Mouse (Mus musculus): ENCODE results near the gene Fggy. TPM values are rescaled to one million over a fixed set of nuclear protein-coding genes. Genes with fewer than 3 reads are reported as not detected.
A peak's percentile ranks its signal among the peaks of the same experiment; 100 is the strongest.

The Fggy gene
- polyA plus RNA-seq, 1 experiment, result 10.8 TPM

- H3K36me3 ChIP-seq (ENCODE audit: control insufficient read depth, insufficient read depth), result no peaks in the 10 kb centered on the region
- TF ChIP-seq FOSL1 (IDR thresholded peaks at IDR 0.05; ENCODE audit: insufficient read depth, low read length, poor library complexity, severe bottlenecking) (no peak), MAX (IDR thresholded peaks at IDR 0.05) (no peak), MYOG (IDR thresholded peaks at IDR 0.05; ENCODE audit: control insufficient read depth, extremely low read depth, insufficient read length) (no peak), USF1 (IDR thresholded peaks at IDR 0.05; ENCODE audit: low read depth) (no peak), MYOD1 (IDR thresholded peaks at IDR 0.05; ENCODE audit: control insufficient read depth, insufficient read length, low read depth) (no peak), CEBPB (IDR thresholded peaks at IDR 0.05; ENCODE audit: low read depth) (no peak), CTCF (IDR thresholded peaks at IDR 0.05; ENCODE audit: control insufficient read depth, insufficient read depth, insufficient read length) (no peak)
- no peaks in the 10 kb centered on the region for H3K79me2 ChIP-seq (ENCODE audit: control insufficient read depth, insufficient read depth)
These were observed 155.5 kb downstream of the Fggy start for GRCm38 (mm10) chr4:95712802-95713201.

GRCm38 (mm10) chr4:95713271-95713670 is 156.0 kb downstream of the Fggy start:
- Histone ChIP-seq H3K36me3 (ENCODE audit: control insufficient read depth, insufficient read depth) (no peaks in the 10 kb centered on the region), H3ac (ENCODE audit: control insufficient read depth, insufficient read length, low read depth) (no peak overlapping the region), H3K27me3 (ENCODE audit: control insufficient read depth, insufficient read depth, insufficient read length) (no peaks in the 10 kb centered on the region), H3K4me3 (ENCODE audit: insufficient read depth, poor library complexity, severe bottlenecking) (no peak overlapping the region), H3K79me3 (ENCODE audit: low read depth) (no peaks in the 10 kb centered on the region), H3K79me2 (ENCODE audit: control insufficient read depth, insufficient read depth) (no peaks in the 10 kb centered on the region)
- TF ChIP-seq MYOG (IDR thresholded peaks at IDR 0.05; ENCODE audit: control insufficient read depth, extremely low read depth, insufficient read length) (no peak), FOSL1 (IDR thresholded peaks at IDR 0.05; ENCODE audit: insufficient read depth, low read length, poor library complexity, severe bottlenecking) (no peak), MAX (IDR thresholded peaks at IDR 0.05) (no peak), CEBPB (IDR thresholded peaks at IDR 0.05; ENCODE audit: low read depth) (no peak), MYOD1 (IDR thresholded peaks at IDR 0.05; ENCODE audit: control insufficient read depth, insufficient read length, low read depth) (no peak), CTCF (IDR thresholded peaks at IDR 0.05; ENCODE audit: control insufficient read depth, insufficient read depth, insufficient read length) (no peak)

More at GRCm38 (mm10) chr4:95712802-95713201, 155.5 kb downstream of the Fggy start:
- no peaks in the 10 kb centered on the region for H3K79me3 ChIP-seq (ENCODE audit: low read depth)
- no peaks in the 10 kb centered on the region for H3K27me3 ChIP-seq (ENCODE audit: control insufficient read depth, insufficient read depth, insufficient read length)
- H3K4me3 ChIP-seq (ENCODE audit: insufficient read depth, poor library complexity, severe bottlenecking), result no peak overlapping the region
- no peak overlapping the region for H3ac ChIP-seq (ENCODE audit: control insufficient read depth, insufficient read length, low read depth)

DNA sequence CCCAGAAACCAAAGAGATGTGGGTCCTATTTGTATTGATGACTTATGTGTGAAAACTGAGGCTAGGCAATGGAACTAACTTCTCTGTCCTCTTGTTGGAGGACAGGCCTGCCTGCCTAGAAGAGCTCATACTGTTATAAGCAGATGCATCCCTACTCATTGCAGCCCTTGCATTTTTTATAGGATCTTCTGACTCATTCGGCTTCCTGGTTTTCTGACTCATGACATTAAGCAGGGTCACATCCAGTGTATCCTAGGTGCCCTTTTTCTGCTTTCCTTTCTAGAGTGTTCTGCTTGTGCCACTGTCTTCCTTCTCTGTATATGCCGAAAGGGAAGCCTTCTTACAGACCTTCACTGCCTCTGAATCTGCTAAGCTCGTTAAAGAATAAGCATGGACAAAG is 158.8 kb downstream of the Fggy start:
- H3ac ChIP-seq (ENCODE audit: control insufficient read depth, insufficient read length, low read depth), result no peak overlapping the region
- H3K27me3 ChIP-seq (ENCODE audit: control insufficient read depth, insufficient read depth, insufficient read length), result no peaks in the 10 kb centered on the region
- no peaks in the 10 kb centered on the region for H3K79me3 ChIP-seq (ENCODE audit: low read depth)
- TF ChIP-seq FOSL1 (IDR thresholded peaks at IDR 0.05; ENCODE audit: insufficient read depth, low read length, poor library complexity, severe bottlenecking), result peak; percentile 62
- no peak for TF ChIP-seq MYOG (IDR thresholded peaks at IDR 0.05; ENCODE audit: control insufficient read depth, extremely low read depth, insufficient read length)
- H3K79me2 ChIP-seq (ENCODE audit: control insufficient read depth, insufficient read depth), result no peaks in the 10 kb centered on the region
- no peaks in the 10 kb centered on the region for H3K36me3 ChIP-seq (ENCODE audit: control insufficient read depth, insufficient read depth)
- H3K4me3 ChIP-seq (ENCODE audit: insufficient read depth, poor library complexity, severe bottlenecking), result no peak overlapping the region

GRCm38 (mm10) chr4:95723615-95724014 is 166.3 kb downstream of the Fggy start:
- Histone ChIP-seq H3K79me2 (ENCODE audit: control insufficient read depth, insufficient read depth) (no peaks in the 10 kb centered on the region), H3ac (ENCODE audit: control insufficient read depth, insufficient read length, low read depth) (no peak overlapping the region), H3K4me3 (ENCODE audit: insufficient read depth, poor library complexity, severe bottlenecking) (no peak overlapping the region), H3K36me3 (ENCODE audit: control insufficient read depth, insufficient read depth) (no peaks in the 10 kb centered on the region), H3K27me3 (ENCODE audit: control insufficient read depth, insufficient read depth, insufficient read length) (no peaks in the 10 kb centered on the region), H3K79me3 (ENCODE audit: low read depth) (no peaks in the 10 kb centered on the region)
- TF ChIP-seq MAX (IDR thresholded peaks at IDR 0.05) (no peak), MYOG (IDR thresholded peaks at IDR 0.05; ENCODE audit: control insufficient read depth, extremely low read depth, insufficient read length) (no peak), MYOD1 (IDR thresholded peaks at IDR 0.05; ENCODE audit: control insufficient read depth, insufficient read length, low read depth) (no peak), CEBPB (IDR thresholded peaks at IDR 0.05; ENCODE audit: low read depth) (no peak), CTCF (IDR thresholded peaks at IDR 0.05; ENCODE audit: control insufficient read depth, insufficient read depth, insufficient read length) (no peak), USF1 (IDR thresholded peaks at IDR 0.05; ENCODE audit: low read depth) (no peak), FOSL1 (IDR thresholded peaks at IDR 0.05; ENCODE audit: insufficient read depth, low read length, poor library complexity, severe bottlenecking) (no peak)

DNA sequence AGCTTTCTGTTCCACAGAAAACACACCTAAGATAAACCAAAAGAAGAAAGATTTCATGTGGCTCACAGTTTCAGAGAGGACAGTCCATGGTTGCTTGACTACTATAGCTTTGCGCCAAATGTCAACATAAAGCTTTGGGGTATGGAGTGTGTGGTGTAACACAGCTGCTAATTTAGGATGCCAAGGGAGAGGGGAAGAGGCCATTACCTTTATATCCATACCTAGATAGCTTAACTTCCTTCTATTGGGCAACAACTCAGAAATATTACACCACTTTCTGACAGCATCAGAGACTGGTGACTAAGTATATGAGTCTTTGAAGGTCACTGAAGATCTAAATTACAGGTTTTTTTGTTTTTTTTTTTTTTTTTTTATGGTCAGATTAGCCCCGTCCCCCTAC is 169.1 kb downstream of the Fggy start:
- no peaks in the 10 kb centered on the region for H3K79me3 ChIP-seq (ENCODE audit: low read depth)
- no peaks in the 10 kb centered on the region for H3K79me2 ChIP-seq (ENCODE audit: control insufficient read depth, insufficient read depth)
- no peak overlapping the region for H3ac ChIP-seq (ENCODE audit: control insufficient read depth, insufficient read length, low read depth)
- TF ChIP-seq MYOG (IDR thresholded peaks at IDR 0.05; ENCODE audit: control insufficient read depth, extremely low read depth, insufficient read length) (no peak), MAX (IDR thresholded peaks at IDR 0.05) (no peak), CTCF (IDR thresholded peaks at IDR 0.05; ENCODE audit: control insufficient read depth, insufficient read depth, insufficient read length) (no peak), CEBPB (IDR thresholded peaks at IDR 0.05; ENCODE audit: low read depth) (no peak), MYOD1 (IDR thresholded peaks at IDR 0.05; ENCODE audit: control insufficient read depth, insufficient read length, low read depth) (no peak), FOSL1 (IDR thresholded peaks at IDR 0.05; ENCODE audit: insufficient read depth, low read length, poor library complexity, severe bottlenecking) (no peak), USF1 (IDR thresholded peaks at IDR 0.05; ENCODE audit: low read depth) (no peak)
- H3K4me3 ChIP-seq (ENCODE audit: insufficient read depth, poor library complexity, severe bottlenecking), result no peak overlapping the region
- no peaks in the 10 kb centered on the region for H3K36me3 ChIP-seq (ENCODE audit: control insufficient read depth, insufficient read depth)
- no peaks in the 10 kb centered on the region for H3K27me3 ChIP-seq (ENCODE audit: control insufficient read depth, insufficient read depth, insufficient read length)

- Histone ChIP-seq H3K27me3 (ENCODE audit: control insufficient read depth, insufficient read depth, insufficient read length) (no peaks in the 10 kb centered on the region), H3K4me3 (ENCODE audit: insufficient read depth, poor library complexity, severe bottlenecking) (no peak overlapping the region), H3ac (ENCODE audit: control insufficient read depth, insufficient read length, low read depth) (no peak overlapping the region), H3K79me2 (ENCODE audit: control insufficient read depth, insufficient read depth) (no peaks in the 10 kb centered on the region), H3K79me3 (ENCODE audit: low read depth) (no peaks in the 10 kb centered on the region), H3K36me3 (ENCODE audit: control insufficient read depth, insufficient read depth) (no peaks in the 10 kb centered on the region)
- TF ChIP-seq USF1 (IDR thresholded peaks at IDR 0.05; ENCODE audit: low read depth), result no peak
- no peak for TF ChIP-seq MAX (IDR thresholded peaks at IDR 0.05)
- TF ChIP-seq MYOG (IDR thresholded peaks at IDR 0.05; ENCODE audit: control insufficient read depth, extremely low read depth, insufficient read length), result no peak
- TF ChIP-seq CEBPB (IDR thresholded peaks at IDR 0.05; ENCODE audit: low read depth), result no peak
- TF ChIP-seq MYOD1 (IDR thresholded peaks at IDR 0.05; ENCODE audit: control insufficient read depth, insufficient read length, low read depth), result no peak
These were observed 172.0 kb downstream of the Fggy start for GRCm38 (mm10) chr4:95729142-95729826.
